Mouse (Mus musculus) neural tube, embryonic 11.5 days (tissue): ENCODE results near the gene Ntn1. TPM values are rescaled to one million over a fixed set of nuclear protein-coding genes. Genes with fewer than 3 reads are reported as not detected.

Source experiments
- microRNA-seq: library from miRNA; unstranded; fragments of <30 nt; microRNA quantifications from one replicate; pipeline ENCODE4, GENCODE M21; 2016
- polyA plus RNA-seq: library from polyadenylated mRNA; unstranded; fragments of >200 nt; fragmentation: Nextera tagmentation; extraction: Ambion mirVana; gene quantifications from 2 replicates; pipeline ENCODE4 v1.2.1, GENCODE M21; 2014

The Ntn1 gene
- polyA plus RNA-seq, 1 experiment from 2014 or later: 10.0 TPM

Small RNA genes lying within 50 kb of the gene (microRNA-seq; reads per million reads assigned to microRNA genes)
- gene Mir6406: not detected

Other genes starting within 250 kb of the Ntn1 start
- 1.2 and 2.1 TPM in 2 replicates for gene Pik3r5, start 31.3 kb upstream of the Ntn1 start, polyA plus RNA-seq
- 1.6 and 2.5 TPM in 2 replicates for gene Pik3r6, start 102.2 kb upstream of the Ntn1 start, polyA plus RNA-seq
- not detected in 2 replicates for gene Mfsd6l, start 155.4 kb upstream of the Ntn1 start, polyA plus RNA-seq
- gene Ccdc42, start 186.2 kb upstream of the Ntn1 start, polyA plus RNA-seq: 1.4 and 2.3 TPM in 2 replicates